Mouse (Mus musculus): ENCODE measurements at regions not wholly inside any gene's neighbourhood (a gene's known extent, or its start where the extent isn't known, plus 50 kb on each side); places are given as distances from the start of the nearest gene placed in this dataset.
"Not testable (repeated sequence)": the region's sequence is repeated elsewhere in the genome, so short reads cannot be mapped to it uniquely, and the experiment has no call there.

DNA sequence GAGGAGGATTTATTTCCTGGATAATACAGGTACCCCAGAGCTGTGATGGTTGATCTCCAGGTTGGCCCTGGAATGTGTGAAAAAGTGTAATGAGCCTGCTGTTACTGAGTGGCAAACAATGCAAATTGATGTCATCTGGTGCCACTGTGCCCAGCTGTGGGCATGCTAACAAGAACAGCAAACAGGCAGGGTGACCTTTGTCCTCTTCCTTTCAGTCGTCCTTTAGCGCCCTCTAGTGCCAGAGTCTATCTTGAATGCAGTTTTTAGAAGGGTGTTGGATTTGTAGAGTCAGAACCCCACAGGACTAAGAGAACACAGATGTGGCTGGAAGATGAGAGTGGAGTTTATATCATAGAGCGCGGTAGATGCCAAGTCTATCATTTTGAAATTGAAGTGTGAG is 164.3 kb downstream of the Sdhaf3 start:
- DNase-seq (ENCODE audit: low spot score in 2 of 2), result peak; percentile 8 to 24

DNA sequence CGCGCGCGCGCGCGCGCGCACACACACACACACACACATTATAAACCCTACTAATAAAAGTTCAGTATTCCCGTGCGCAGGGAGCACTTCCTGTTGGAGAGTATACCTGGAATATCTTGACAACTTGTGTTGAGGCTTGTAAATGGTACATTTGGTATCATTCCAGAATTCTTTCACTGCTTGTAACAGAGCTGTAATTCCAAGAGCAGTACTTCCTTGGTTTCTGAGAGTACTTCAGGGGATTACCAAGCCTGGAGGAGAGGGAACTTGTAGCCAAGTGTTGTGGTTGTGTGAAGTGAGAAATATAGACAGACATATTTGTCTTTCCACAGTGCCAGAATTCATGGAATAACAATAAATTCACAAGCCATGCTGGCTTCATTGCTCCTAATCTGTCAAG is 177.2 kb downstream of the Sdhaf3 start:
- DNase-seq (ENCODE audit: low spot score in 2 of 2), result no peak

DNA sequence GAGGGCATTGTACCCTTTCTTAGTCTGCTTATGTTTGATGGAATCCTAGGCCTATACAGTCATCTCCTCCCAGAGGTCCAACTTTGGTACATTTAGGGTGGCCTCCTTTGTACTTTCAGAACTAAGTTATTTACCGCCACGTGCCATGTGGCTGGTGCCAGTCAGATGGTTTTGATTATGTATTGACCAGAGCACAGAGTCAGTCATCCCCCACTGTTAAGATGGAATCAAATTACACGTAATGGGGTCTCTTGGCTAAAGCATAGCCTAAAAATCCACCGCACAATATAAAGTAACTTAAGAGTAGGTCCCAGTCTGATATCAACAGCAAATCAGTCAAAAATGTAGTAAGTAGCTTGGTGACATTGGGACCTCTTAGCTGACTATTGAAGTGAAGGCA is 178.3 kb downstream of the Sdhaf3 start:
- DNase-seq (ENCODE audit: low spot score in 2 of 2), result no peak

DNA sequence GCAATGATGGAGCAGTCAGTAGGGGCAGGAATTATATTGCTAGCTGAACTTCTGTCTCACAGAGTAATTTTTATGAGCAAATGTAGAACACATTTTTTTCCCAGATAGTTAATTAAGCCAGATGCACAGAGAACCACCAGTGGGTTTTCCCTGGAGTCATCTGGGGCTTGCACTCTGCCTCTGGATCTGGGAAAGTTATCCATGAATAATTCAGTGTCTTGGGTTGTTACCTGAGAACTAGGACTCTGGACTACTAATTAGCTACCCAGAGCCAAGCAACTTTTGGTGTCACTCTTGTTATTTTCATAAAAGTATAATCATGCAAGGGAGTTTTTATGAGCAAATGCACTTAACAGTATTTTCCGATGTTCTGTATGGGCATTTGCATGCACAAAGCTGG is 179.1 kb downstream of the Sdhaf3 start:
- DNase-seq (ENCODE audit: low spot score in 2 of 2), result no peak

DNA sequence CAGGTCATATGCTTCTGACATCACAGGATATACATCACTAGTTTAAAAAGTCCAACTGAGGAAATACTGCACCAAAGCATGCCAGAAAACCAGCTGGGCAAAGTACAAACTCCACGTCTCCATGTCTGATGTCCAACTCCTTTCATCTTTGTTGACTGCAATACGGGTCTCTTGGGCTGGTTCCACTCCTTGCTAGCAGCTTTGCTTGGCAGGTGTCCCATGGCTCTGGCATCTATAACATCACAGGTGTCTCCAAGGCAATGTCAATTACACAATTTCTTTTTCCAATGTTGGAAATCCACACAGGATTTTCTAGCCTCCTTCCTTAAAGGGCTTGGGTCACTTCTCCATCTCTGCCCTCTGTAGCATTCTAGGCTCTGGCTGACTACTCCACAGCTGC is 225.9 kb downstream of the Sdhaf3 start:
- DNase-seq (ENCODE audit: low spot score in 2 of 2), result no peak

DNA sequence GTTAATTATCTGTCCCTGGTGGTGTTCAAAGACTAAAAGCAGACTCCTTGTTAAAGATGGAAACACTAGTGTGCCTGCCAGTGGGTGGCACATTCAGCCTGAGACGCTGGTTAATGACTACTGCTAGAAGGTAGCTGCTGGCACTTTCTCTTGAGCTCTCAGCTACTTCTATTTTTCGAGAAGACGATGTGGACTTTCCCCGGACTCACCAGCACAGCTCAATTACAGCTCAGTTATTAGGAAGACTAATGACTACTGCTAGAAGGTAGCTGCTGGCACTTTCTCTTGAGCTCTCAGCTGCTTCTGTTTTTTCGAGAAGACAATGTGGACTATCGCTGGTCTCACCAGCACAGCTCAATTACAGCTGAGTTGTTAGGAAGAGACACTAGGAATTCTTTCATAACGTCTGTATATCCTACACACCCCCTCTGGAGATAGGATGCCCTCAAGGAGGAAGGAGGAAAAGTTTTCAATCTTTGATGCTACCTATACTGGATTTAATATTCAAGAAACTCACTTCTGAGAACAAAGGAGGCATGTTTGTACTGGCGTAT is 243.3 kb downstream of the Sdhaf3 start:
- DNase-seq (ENCODE audit: low spot score in 2 of 2), result no peak

DNA sequence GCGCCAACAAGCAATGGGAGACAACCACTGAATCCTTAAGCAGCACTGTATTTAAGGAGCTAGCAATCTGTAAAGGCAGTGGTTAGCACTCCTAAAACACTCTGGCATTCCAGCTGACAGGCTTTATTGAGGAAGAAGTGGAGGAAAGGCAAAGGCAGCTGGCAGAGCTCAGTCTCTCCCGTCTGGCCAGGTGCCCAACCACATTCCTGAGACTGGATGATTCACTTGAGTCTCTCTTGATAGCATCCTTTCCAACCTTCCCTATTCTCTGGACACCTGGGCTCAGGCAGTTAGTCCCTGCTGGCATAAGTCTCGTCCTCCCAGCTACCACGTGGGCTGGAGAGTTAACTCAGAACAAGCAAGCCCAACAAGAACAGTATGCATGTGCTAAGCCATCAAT is 260.1 kb downstream of the Sdhaf3 start:
- peak in 1 of 2 experiments; percentile 13 for DNase-seq (ENCODE audit: low spot score in 2 of 2)

DNA sequence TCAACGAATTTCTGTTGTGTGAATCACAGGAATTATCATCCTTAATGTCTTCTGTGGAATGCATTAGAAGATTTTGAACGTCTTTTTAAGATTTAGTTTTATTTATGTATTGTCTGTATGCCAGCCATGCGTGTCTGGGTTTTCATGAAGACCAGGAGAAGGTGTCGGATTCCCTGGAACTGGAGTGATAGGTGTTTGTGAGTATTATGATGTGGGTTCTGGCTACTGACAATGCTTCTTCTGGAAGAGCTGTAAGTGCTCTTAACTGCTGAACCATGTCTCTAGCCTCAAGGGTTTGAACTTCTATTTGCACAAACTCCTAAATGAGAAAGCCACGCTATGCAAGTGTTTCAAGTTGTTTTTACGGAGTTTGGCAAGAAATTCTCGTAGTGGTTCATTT is 296.5 kb downstream of the Sdhaf3 start:
- no peak for DNase-seq (ENCODE audit: low spot score in 2 of 2)

DNA sequence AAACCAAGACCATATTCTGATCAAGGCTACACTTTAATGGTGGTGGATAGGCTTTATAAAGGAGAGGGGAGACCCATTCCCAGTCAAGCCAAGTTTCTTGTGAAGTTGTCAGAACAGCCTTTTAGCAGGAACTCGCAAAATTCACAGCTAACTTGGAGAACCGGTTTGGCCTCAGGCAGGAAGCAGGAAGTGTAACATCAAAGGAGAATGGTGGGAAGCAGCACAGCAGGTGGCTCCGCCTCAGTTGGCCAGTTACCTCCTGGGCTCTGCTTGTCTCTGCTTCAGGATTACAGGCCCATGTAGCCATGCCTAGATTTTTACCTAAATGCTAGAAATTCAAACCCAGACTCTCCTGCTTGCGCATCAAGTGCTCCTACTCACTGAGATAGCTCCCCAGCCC is 277.2 kb upstream of the Tac1 start:
- DNase-seq (ENCODE audit: low spot score in 2 of 2), result no peak

DNA sequence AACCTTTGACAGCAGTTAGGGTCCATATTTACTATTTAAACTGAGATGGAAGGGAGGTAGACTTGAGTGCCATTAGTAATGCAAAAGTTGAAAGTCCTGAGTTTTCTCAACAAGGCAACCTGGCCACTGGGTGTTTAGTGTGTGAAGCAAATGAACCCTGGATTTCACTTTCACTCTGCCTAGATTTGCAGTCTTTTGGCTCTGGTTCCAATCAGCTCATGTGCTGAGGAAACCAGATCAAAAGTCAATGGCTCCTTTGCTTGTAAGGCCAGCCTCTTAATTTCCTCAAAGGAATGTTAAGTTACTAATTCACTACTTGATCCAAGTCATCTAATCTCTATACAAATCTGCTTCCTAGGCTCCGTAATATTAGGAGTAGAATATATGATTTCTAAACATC is 247.7 kb upstream of the Tac1 start:
- DNase-seq (ENCODE audit: low spot score in 2 of 2), result no peak

DNA sequence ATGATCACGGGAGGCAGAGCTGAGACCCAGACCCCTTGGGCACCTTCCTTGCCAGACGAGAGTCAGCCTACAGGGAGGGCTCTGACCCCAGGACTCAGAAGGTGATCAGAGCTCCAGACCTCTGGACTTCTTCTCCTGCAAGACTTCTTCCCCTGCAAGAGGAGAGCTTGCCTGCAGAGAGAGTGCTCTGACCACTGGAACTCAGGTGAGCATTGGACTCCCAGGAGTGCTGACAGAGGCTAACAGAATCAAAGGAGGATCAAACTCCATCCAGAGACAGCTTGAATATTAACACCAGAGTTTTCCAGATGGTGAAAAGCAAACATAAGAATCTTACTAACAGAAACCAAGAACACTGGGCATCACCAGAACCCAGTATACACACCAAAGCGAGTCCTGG is 241.2 kb upstream of the Tac1 start:
- no peak for DNase-seq (ENCODE audit: low spot score in 2 of 2)

DNA sequence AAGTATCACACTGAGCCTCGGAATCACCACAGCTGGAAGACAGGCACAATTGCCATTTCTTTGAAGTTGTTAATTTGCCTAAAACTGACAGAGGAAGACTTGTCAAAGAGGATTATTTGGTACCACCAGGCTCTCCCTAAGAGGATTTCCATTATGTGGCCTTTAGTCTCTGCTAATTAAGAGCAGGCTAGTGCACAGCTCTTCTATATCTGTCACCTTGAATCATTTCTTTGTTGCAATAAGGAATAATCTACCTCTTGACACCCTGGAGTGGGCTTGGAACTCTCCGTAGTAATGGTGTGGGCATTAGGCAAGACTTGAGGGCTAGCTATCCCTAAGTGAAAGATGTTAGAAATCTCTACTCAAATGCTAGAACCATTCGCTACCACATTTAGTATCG is 227.7 kb upstream of the Tac1 start:
- no peak for DNase-seq (ENCODE audit: low spot score in 2 of 2)

DNA sequence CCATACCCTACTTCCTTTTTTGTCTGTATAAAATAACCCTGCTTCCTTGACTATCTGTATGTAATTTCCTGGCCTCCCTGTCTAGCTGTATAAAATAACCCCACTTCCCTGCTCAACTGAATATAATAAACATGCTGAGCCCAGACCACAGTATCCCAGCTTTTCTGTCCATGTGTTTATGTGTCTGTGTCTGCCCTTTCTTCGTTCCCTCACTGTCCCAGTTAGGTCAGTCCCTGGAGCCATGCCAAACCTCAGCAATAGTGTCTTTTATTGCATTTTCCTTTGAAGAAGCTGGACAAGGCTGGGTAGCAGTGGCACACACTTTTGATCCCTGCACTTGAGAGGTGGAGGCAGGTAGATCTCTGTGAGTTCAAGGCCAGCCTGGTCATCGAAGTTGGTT is 198.0 kb upstream of the Tac1 start:
- no peak for DNase-seq (ENCODE audit: low spot score in 2 of 2)

DNA sequence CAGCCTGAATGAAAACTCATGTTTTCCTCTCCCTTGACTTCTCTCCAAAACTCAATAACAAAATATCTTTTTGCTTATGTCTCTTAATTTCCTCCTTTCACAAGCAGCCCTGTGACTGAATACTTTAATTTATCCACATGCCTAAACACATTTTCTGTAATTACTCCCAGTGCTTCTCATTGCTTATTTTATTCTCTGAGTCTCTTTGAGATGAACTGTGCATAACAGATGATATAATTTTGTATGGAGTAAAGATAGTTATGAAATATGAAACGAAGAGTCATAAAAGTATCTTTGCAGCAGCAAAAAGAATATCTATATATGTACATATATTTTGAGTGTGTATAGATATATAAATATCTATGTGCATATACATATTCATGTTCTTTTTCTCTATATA is 187.5 kb upstream of the Tac1 start:
- DNase-seq (ENCODE audit: low spot score in 2 of 2), result no peak

DNA sequence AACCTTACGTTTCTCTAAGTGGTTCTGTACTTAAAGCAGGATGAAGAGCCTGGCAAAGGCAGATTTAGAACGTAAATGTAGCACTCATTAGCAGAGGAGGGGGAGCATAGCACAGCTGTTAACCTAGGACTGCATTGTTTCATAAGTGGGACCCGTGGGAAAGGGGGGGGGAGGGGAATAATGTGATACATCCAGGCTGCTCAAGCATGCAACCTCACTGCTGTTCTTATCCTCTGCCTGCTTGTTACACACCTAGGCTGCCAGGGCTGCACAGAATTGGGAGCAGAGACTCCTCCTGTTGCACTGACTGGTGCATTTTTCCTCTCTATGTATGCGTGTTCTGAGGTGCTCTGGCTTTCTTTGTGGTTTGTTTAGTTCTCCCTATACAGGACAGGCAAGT is 180.1 kb upstream of the Tac1 start:
- no peak for DNase-seq (ENCODE audit: low spot score in 2 of 2)

DNA sequence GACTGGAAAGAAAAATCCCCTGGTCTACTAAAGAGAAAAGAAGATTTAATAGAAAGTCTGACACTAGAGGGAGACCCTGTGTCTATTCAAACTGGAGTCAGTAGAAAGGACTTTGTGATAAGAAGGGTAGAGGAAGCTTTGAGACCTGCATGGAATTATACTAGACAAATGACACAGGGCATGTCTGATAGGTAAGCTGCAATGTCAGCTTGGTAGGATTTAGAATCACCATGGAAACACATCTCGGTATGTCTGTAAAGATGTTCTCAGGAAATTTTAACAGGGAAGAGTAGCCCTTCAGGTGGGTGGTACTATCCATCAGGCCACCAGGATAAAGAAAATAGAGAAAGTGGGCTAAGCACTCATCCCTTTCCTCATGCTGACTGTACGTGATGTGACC is 178.8 kb upstream of the Tac1 start:
- no peak for DNase-seq (ENCODE audit: low spot score in 2 of 2)

DNA sequence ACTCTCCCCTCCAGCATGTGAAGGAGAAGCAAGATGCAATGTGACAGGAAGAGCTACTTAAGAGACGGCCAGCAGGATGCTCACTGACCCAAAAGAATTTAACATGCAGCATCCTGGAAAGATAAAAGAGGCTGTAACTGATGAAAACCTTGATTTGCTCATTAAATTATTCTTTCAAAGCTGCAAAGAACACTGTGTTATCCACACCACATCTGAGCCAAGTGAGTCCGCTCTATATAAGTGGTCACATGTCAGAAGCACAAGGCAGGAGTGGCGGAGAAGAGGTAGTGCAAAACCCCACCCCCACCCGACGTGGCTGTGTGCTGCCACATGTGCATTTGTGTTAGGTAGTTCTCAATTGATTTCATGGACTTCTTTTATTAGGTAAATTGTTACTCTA is 176.0 kb upstream of the Tac1 start:
- no peak for DNase-seq (ENCODE audit: low spot score in 2 of 2)

DNA sequence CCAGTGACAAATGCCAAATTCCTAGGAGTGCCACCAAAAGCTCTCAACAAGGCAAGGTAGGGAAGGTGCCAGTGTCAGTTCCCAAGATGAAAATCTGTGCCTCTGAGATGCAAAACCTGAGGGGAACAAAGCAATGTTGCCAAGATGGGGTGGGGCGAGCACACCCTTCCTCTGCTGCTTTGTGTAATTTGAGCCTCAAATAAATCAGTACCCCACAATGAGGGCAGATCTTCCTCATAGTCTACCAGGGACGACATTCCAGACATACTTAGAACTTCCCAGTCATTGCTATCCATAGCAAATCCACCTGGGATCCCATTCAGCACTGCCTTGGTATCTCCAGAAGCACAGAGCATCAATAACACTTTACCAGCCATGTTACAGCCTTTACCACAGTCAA is 129.9 kb upstream of the Tac1 start:
- no peak for DNase-seq (ENCODE audit: low spot score in 2 of 2)

DNA sequence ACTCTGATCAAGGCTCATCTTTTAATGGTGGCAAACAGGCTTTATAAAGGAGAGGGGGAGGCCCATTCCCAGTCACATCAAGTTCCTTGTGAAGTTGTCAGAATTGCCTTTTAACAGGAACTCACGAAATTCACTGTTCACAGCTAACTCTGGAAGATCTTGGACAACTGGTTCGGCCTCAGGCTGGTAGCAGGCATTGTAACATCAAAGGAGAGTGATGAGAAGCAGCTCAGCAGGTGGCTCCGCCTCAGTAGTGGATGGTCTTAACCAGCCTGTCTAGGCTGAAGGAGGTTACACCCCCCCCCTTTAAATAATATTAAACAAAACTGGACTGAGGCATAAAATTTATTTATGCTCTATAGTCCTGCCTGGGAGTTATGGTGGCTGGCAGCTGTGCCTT is 113.0 kb upstream of the Tac1 start:
- DNase-seq (ENCODE audit: low spot score in 2 of 2), result no peak

DNA sequence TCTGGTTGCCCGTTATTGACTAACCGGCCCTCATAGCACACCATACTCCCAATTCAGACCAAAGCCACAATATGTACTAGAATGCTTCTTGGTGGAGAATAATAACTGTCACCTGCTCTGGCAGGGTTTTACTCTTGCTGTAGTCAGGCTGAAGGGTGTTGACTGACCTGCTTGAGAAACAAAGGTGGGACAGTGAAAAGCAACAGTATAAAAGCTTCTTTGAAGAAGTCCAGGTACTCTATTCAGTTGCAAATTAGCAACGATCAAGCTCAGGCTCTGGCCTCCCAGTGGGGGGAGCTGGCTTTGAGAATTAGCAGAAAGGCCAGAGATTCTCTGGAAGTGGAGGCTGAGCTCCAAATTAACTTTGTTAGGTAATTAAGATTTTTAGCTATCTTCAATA is 112.4 kb upstream of the Tac1 start:
- not testable (repeated sequence) for DNase-seq (ENCODE audit: low spot score in 2 of 2)

DNA sequence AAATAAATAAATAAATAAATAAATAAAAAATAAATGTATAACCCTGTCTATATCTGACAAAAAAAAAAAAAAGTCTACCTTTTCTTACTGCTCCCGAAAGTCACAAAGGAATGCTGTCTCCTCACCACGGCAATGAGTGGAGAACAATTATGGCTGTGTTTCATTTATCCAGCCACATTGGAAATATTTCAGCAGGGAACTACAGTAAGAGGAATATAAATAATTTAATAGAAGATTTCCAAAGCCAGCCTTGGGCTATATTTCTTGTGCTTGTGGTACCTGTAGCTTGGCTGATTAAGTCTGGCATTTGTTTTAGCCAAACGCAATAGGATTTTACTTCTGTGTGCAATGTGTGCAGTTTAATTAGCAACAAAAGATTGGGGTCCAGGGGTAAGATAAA is 98.8 kb upstream of the Tac1 start:
- DNase-seq (ENCODE audit: low spot score in 2 of 2), result no peak

DNA sequence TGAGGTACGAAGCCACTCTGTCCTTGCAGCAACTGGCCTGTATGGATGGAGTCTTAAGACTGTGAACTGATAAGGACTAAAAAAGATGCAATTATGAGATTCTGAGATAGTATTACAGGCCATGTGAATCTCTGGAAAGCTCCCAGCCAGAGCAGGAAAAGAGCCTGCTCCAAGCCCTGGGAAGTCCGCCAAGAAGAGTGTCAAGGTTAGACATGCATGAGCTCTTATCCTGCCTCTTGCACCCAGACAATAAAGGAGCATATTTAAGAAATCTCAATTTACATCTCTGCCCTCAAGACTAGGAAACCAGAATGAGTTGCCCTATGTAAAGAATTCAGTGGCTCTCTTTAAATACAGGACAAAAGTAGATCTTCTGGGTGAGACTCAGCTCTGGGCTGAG is 90.8 kb upstream of the Tac1 start:
- DNase-seq (ENCODE audit: low spot score in 2 of 2), result peak in 1 of 2 experiments; percentile 3

DNA sequence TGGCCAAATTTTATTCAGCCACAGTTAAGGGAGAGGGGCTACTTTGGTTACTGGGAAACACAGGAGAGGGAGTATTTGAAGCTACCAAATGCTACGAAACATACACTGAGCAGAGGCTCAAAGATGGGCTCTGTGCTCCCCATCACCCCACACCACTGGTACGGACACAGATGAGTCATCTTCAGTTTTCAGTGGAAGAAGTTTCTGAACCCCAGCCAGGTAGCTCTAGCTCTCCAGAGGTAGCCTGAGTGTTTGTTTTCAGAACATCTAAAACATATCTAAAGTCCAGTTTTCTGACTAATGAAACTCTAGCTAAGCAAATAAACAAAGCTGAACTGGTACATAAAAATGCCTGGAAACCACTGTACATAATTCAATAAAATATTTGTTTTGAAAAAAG is 90.3 kb upstream of the Tac1 start:
- DNase-seq (ENCODE audit: low spot score in 2 of 2), result no peak

DNA sequence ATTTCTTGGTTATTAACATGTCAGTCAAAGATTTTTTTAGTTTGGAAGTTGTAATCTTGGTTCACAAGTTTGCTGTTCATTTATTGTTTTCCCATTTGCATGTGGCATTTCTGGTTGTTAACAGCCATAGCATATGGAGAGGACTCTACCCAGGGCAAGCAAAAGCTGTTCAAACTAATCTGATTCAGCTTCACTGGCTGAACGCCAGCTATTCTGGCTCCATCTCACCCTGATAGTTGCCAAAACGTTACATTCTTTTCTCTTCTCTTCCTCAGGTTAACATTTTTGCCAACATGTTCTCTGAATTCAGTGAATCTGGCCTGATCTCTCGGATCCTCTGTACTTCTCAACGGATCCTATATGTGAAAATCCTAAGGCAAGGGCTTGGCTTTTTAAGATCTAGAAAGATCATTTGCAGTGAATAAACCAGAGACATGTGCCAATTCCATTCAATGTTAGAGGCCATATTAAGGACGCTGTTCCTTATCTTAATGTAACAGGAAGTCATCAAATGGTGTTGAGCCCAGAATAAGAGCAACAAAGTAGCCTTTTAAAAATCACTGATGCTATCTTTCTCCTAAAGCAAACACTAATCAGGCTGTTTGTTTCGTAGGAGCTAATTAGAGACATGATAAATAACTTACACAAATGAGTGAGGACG is 82.2 kb upstream of the Tac1 start:
- DNase-seq (ENCODE audit: low spot score in 2 of 2), result peak; percentile 1 to 4
